Mouse (Mus musculus): ENCODE results near the gene Plvap. TPM values are rescaled to one million over a fixed set of nuclear protein-coding genes. Genes with fewer than 3 reads are reported as not detected.
"Not testable (repeated sequence)": the region's sequence is repeated elsewhere in the genome, so short reads cannot be mapped to it uniquely, and the experiment has no call there.

Plvap gene
- polyA plus RNA-seq, 1 experiment from 2014 or later = 265 TPM

DNA sequence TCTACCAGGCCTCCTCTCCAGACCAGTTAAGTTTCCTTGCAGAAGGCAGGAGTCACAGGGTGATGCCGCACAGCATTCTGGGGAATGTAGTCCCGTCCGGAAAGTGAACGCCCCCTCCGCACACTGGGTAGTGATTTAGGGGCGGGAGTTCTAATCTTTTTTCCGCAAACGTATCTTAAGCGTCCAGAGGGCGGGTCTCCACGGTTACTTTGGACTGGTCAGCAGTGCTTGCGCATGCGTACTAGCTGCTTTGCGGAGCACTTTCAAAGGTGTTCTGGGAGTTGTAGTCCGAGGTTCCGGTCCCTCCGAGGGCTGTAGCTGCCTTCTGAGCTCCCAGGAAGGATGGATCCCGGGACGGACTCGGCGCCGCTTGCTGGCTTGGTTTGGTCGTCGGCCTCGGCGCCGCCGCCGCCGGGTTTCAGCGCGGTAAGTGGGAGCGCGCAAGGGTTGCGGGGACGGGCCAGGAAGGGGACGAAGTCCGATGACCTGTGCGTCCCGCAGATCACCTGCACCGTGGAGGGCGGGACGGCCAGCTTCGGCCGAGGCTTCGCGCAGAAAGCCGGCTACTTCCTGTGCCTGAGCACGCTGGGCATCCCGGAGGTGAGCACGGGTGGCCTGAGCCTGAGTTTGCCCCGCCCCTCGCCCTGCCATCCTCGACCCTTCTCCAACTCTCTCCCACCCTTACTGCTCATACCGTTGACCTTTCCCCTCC is 31.2 kb upstream of the Plvap start, which contains the start of gene Mvb12a:
Gene Mvb12a (plus strand): TSS at position 291 of the 712 bp plus-strand sequence.
- Histone ChIP-seq H3K9me3 (ENCODE audit: low read length) (no peaks in the 10 kb centered on the region), H3K4me2 (replicated peaks; ENCODE audit: low read depth, low read length) (peak within 1 kb of the TSS; percentile 87), H3K27ac (ENCODE audit: low read length) (0 out of 2 replicates have a peak within 1 kb of the TSS, but pooled peaks have one; percentile 47), H3K4me1 (ENCODE audit: insufficient read depth, low read depth, low read length) (peaks cover 6% of the 10 kb centered on the region), H3K4me3 (ENCODE audit: low read depth, low read length) (peak within 1 kb of the TSS; percentile 84), H3K27me3 (replicated peaks; ENCODE audit: insufficient read depth, low read length) (no peaks in the 10 kb centered on the region), H3K9ac (replicated peaks; ENCODE audit: low read depth) (peak within 1 kb of the TSS; percentile 52), H3K36me3 (ENCODE audit: insufficient read depth, low read length) (no peaks in the 10 kb centered on the region)
- under 1% methylated on average over 54 of the region's 55 CpGs for WGBS
- TF ChIP-seq CTCF (IDR thresholded peaks at IDR 0.05) (no peak), EP300 (IDR thresholded peaks at IDR 0.05) (no peak)
- DNase-seq (ENCODE audit: low spot score) (peak; percentile 100), ATAC-seq (peak; percentile 98)

DNA sequence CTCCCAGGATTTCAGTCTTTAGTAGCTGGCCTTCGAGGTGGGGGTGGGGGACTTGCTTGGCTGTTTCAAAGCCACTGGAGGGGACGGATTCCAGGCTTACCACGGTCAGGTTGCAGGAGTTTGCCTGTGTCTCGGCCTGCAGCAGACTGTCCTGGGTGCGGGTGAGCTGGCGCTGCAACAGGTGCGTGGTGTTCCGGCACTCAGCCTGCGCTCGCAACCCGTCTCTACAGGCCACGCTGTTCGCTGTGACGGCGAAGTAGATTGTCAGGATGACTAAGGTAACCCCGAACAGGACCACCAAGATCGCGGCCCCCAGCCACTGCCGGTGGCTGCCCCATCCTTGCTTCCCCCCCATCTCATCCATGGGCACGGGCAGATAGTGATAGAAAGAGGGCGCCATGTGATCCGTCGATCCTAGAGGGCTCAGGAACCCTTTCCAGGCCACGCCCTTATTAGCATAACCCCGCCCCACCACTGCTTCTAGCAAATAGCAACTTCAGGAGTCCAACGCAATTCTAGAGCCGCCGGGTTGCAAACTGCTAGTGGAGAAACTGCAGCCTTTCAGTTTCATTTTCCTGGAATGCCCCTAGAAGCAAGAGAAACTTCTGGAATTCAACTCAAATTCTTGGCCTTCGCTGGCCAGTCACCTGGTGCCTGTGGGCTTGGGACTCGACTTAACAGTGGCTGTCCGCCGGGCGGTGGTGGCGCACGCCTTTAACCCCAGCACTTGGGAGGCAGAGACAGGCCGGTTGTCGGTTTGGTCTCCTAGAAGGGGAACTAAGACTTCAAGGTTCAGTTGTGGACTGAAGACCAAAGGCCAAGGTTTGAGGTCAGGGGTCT is 25.7 kb upstream of the Plvap start, which contains the start of gene Bst2:
Gene Bst2 (minus strand): TSS at position 429 of the 840 bp plus-strand sequence.
- no peaks in the 10 kb centered on the region for H3K36me3 ChIP-seq (ENCODE audit: insufficient read depth, low read length)
- peak; percentile 54 for TF ChIP-seq EP300 (IDR thresholded peaks at IDR 0.05)
- TF ChIP-seq CTCF (IDR thresholded peaks at IDR 0.05) = peak; percentile 38
- WGBS = 3% methylated on average over 37 of the region's 37 CpGs
- H3K9ac ChIP-seq (replicated peaks; ENCODE audit: low read depth) = peak within 1 kb of the TSS; percentile 50
- DNase-seq (ENCODE audit: low spot score) (peak; percentile 97), ATAC-seq (peak; percentile 94)
- H3K9me3 ChIP-seq (ENCODE audit: low read length) = no peaks in the 10 kb centered on the region
- peaks cover 7% of the 10 kb centered on the region; the same call in 1 of the 2 replicates for H3K4me1 ChIP-seq (ENCODE audit: insufficient read depth, low read depth, low read length)
- peak within 1 kb of the TSS; percentile 70 for H3K4me2 ChIP-seq (replicated peaks; ENCODE audit: low read depth, low read length)
- H3K27me3 ChIP-seq (replicated peaks; ENCODE audit: insufficient read depth, low read length) = no peaks in the 10 kb centered on the region
- peak within 1 kb of the TSS; percentile 50 for H3K4me3 ChIP-seq (ENCODE audit: low read depth, low read length)
- H3K27ac ChIP-seq (ENCODE audit: low read length) = peak within 1 kb of the TSS; percentile 90

DNA sequence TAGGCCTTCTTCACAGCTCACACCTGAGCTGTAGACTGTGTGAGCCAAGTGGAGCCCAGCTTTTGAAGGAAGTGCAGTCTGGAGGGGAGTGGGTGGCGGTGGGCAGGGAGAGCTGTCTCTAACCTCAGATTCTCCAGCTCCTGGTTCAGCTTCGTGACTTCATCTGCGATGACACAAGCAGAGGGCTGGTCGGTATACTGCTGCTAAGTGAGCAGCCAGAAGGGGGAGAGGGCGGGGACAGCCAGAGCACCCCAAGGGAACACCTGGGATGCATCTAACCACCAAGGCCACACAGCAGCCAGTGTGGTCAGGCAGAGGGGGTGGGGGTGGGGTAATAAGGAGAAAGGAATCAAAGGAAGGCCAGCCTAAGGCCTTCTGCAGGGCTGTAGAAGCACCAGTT is 24.1 kb upstream of the Plvap start:
- H3K36me3 ChIP-seq (ENCODE audit: insufficient read depth, low read length) = no peaks in the 10 kb centered on the region
- 79% methylated on average over 5 of the region's 5 CpGs for WGBS
- DNase-seq (ENCODE audit: low spot score) (no peak), ATAC-seq (no peak)
- peaks cover 7% of the 10 kb centered on the region; the same call in 1 of the 2 replicates for H3K4me1 ChIP-seq (ENCODE audit: insufficient read depth, low read depth, low read length)
- H3K4me3 ChIP-seq (ENCODE audit: low read depth, low read length) = no peak overlapping the region
- H3K9ac ChIP-seq (replicated peaks; ENCODE audit: low read depth) = no peak overlapping the region
- no peaks in the 10 kb centered on the region for H3K9me3 ChIP-seq (ENCODE audit: low read length)
- H3K27me3 ChIP-seq (replicated peaks; ENCODE audit: insufficient read depth, low read length) = no peaks in the 10 kb centered on the region
- H3K4me2 ChIP-seq (replicated peaks; ENCODE audit: low read depth, low read length) = peak overlapping the region; percentile 70
- no peak for TF ChIP-seq CTCF (IDR thresholded peaks at IDR 0.05)
- TF ChIP-seq EP300 (IDR thresholded peaks at IDR 0.05) = no peak
- no peak overlapping the region for H3K27ac ChIP-seq (ENCODE audit: low read length)

DNA sequence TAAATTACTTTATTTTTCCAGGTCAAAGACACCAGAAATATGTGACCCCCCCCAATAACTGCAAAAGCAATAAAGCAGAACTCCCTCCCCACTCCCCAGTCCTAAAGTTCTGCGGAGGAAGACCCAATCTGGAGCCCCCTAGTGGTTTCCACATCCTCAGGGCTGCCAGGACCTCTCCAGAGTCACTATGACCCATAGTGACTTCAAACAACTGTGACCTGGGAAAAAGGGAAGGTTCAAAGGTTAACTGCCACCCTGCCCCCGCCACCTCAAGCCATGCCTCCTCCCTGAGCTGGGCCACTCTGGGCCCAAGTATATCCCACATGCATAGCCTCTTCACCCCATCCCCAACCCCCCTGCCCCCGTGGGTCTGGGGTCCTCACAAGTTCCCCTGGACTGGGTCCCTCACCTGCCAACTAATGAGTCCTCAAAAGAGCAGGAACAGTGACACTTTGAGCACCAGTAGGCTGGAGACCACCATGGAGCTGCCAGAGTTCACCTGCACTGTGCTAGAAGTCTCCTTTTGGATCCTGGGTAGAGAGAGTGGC is 22.8 kb upstream of the Plvap start:
- Histone ChIP-seq H3K4me2 (replicated peaks; ENCODE audit: low read depth, low read length) (no peak overlapping the region), H3K9ac (replicated peaks; ENCODE audit: low read depth) (no peak overlapping the region), H3K4me1 (ENCODE audit: insufficient read depth, low read depth, low read length) (peaks cover 7% of the 10 kb centered on the region; the same call in 1 of the 2 replicates), H3K36me3 (ENCODE audit: insufficient read depth, low read length) (no peaks in the 10 kb centered on the region), H3K27me3 (replicated peaks; ENCODE audit: insufficient read depth, low read length) (no peaks in the 10 kb centered on the region), H3K27ac (ENCODE audit: low read length) (no peak overlapping the region), H3K9me3 (ENCODE audit: low read length) (no peaks in the 10 kb centered on the region), H3K4me3 (ENCODE audit: low read depth, low read length) (no peak overlapping the region)
- TF ChIP-seq CTCF (IDR thresholded peaks at IDR 0.05) (peak; percentile 30), EP300 (IDR thresholded peaks at IDR 0.05) (no peak)
- ATAC-seq = no peak
- DNase-seq (ENCODE audit: low spot score) = no peak
- WGBS = 33% methylated on average over 2 of the region's 3 CpGs

DNA sequence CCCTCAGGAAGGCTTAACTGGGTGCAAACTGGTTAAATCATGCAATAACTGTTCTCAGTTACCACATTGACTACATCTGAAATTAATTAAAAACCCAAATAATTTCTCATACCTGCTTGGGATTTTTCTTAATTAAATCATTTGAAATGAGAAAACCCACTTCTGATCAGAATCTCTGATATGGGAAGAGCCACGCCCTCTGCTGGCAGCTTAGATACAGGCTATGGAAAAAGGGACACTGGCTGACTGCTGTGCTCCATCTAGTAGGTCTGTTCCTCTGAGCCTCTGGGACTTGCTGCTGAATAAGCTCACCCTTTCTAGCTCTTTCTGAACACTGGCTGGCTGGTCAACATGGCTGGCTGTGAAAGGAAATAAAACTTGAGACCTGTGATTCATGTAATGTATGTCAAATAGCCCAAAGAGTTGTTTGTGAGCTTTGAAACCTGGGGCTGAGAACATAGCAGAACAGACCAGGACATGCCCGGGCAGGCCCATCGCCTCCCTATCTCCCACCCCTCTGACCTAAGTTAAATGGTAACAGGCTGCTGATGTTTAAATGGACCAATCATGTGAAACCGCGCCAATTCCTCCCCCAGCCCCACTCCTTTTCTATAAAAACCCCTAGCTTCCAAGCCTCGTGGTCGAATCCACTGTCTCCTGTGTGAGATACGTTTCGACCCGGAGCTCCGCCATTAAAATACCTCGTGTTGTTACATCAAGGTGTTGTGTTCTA is 19.3 kb upstream of the Plvap start:
- peak; percentile 58 for TF ChIP-seq CTCF (IDR thresholded peaks at IDR 0.05)
- H3K27me3 ChIP-seq (replicated peaks; ENCODE audit: insufficient read depth, low read length); H3K4me3 ChIP-seq (ENCODE audit: low read depth, low read length); H3K36me3 ChIP-seq (ENCODE audit: insufficient read depth, low read length); H3K4me1 ChIP-seq (ENCODE audit: insufficient read depth, low read depth, low read length); H3K27ac ChIP-seq (ENCODE audit: low read length); H3K9ac ChIP-seq (replicated peaks; ENCODE audit: low read depth); H3K4me2 ChIP-seq (replicated peaks; ENCODE audit: low read depth, low read length); ATAC-seq; H3K9me3 ChIP-seq (ENCODE audit: low read length): not testable (repeated sequence)
- 72% methylated on average over 5 of the region's 12 CpGs for WGBS
- DNase-seq (ENCODE audit: low spot score) = peak; percentile 43

Measured in lung, postnatal 0 days (tissue).